ENCODE assay signal across 10 mouse cellular contexts in genomic region chr4:86651686-86652384, GRCm38 (mm10). TPM values are rescaled to one million over a fixed set of nuclear protein-coding genes. Genes with fewer than 3 reads are reported as not detected.
DNase-seq lines count a peak whose midpoint lies in the region; ATAC-seq and TF ChIP-seq lines count a peak whose summit lies in the region.
"Had no signal": no experiment of that assay in that cellular context is flagged by ENCODE, and none has a peak within 500 bp of the region (broad histone marks: within the 10 kb centered on the region; RNA-seq: fewer than 3 reads in every experiment).

No protein-coding gene starts in this region.

- H3K27ac ChIP-seq in neural tube, embryonic 15.5 days (replicated peaks): no peak overlapping the region
- H3K27ac ChIP-seq: embryonic facial prominence, embryonic 13.5 days; limb, embryonic 13.5 days had no signal

- H3K9ac ChIP-seq in neural tube, embryonic 15.5 days (replicated peaks): no peak overlapping the region
- H3K9ac ChIP-seq: embryonic facial prominence, embryonic 13.5 days; limb, embryonic 13.5 days had no signal

- no peaks in the 10 kb centered on the region for H3K9me3 ChIP-seq in G1E (replicated peaks)
- H3K9me3 ChIP-seq in neural tube, embryonic 15.5 days (replicated peaks): no peaks in the 10 kb centered on the region
- H3K9me3 ChIP-seq: embryonic facial prominence, embryonic 13.5 days; limb, embryonic 13.5 days had no signal

- peak; percentile 45; the same call in 1 of the 2 replicates for TF ChIP-seq CTCF in G1E (IDR thresholded peaks at IDR 0.05; ENCODE audit: low read depth, low read length)

- H3K4me3 ChIP-seq in G1E (ENCODE audit: low read depth, low read length): no peak overlapping the region
- H3K4me3 ChIP-seq in neural tube, embryonic 15.5 days (replicated peaks): no peak overlapping the region
- H3K4me3 ChIP-seq: embryonic facial prominence, embryonic 13.5 days; limb, embryonic 13.5 days had no signal

- no peak overlapping the region for H3K4me2 ChIP-seq in neural tube, embryonic 15.5 days
- H3K4me2 ChIP-seq: embryonic facial prominence, embryonic 13.5 days; limb, embryonic 13.5 days had no signal

- WGBS in neural tube, embryonic 15.5 days: 70% methylated on average over 10 of the region's 10 CpGs

- peak; percentile 9 for DNase-seq in kidney, postnatal 14 days
- DNase-seq in kidney, postnatal 10 days: no peak
- no peak for DNase-seq in G1E (ENCODE audit: low spot score)
- peak; percentile 57 to 63 for DNase-seq in cerebellum, postnatal 25 days
- DNase-seq in left cerebral cortex, adult 11 months (ENCODE audit: low spot score): no peak
- DNase-seq in right cerebral cortex, postnatal 4 days: no peak

- no peaks in the 10 kb centered on the region for H3K27me3 ChIP-seq in G1E (ENCODE audit: insufficient read depth, low read length)
- H3K27me3 ChIP-seq in neural tube, embryonic 15.5 days (replicated peaks): no peaks in the 10 kb centered on the region
- H3K27me3 ChIP-seq: embryonic facial prominence, embryonic 13.5 days; limb, embryonic 13.5 days had no signal

- ATAC-seq in G1E (ENCODE audit: extremely low read depth, insufficient number of reproducible peaks, low FRiP score, poor library complexity, severe bottlenecking): no peak
- ATAC-seq in monocyte, adult 5-6 weeks (replicated peaks; ENCODE audit: insufficient number of reproducible peaks, low FRiP score, low TSS enrichment, poor library complexity, severe bottlenecking): peak; percentile 24; the same call in 1 of the 2 replicates
- no peak for ATAC-seq in neural tube, embryonic 15.5 days (ENCODE audit: low FRiP score)

- H3K4me1 ChIP-seq in G1E (ENCODE audit: insufficient read depth, low read depth, low read length): peaks cover 9% of the 10 kb centered on the region
- H3K4me1 ChIP-seq in neural tube, embryonic 15.5 days: no peaks in the 10 kb centered on the region
- H3K4me1 ChIP-seq: embryonic facial prominence, embryonic 13.5 days; limb, embryonic 13.5 days had no signal

- peaks cover 37% of the 10 kb centered on the region for H3K36me3 ChIP-seq in G1E (replicated peaks)
- peaks cover 10% of the 10 kb centered on the region; the same call in 1 of the 2 replicates for H3K36me3 ChIP-seq in neural tube, embryonic 15.5 days

RNA-seq across cellular contexts. Expression of gene Plin2, which starts 18.0 kb away (rescaled TPM):
- total RNA-seq in G1E (2014; fragmentation: Nextera tagmentation) (176 and 184 TPM in 2 replicates), G1E (2017) (447 and 476 TPM in 2 replicates)
- 15.7 and 21.9 TPM in 2 replicates for polyA plus RNA-seq in G1E (2012)
- total RNA-seq in monocyte, adult 5-6 weeks (2017): 312 to 507 TPM (median 480 TPM) in 3 replicates
- polyA plus RNA-seq in neural tube, embryonic 15.5 days (2015; fragmentation: Nextera tagmentation; extraction: Ambion mirVana): 40.0 and 53.9 TPM in 2 replicates

RNA-seq across cellular contexts. Expression of gene Haus6, which starts 40.0 kb away (rescaled TPM):
- total RNA-seq in G1E (2014; fragmentation: Nextera tagmentation): 46.7 and 52.7 TPM in 2 replicates
- 36.6 and 42.9 TPM in 2 replicates for total RNA-seq in G1E (2017)
- 35.2 and 37.2 TPM in 2 replicates for polyA plus RNA-seq in G1E (2012)
- total RNA-seq in monocyte, adult 5-6 weeks (2017): 13.3 to 23.0 TPM (median 16.0 TPM) in 3 replicates
- polyA plus RNA-seq in neural tube, embryonic 15.5 days (2015; fragmentation: Nextera tagmentation; extraction: Ambion mirVana): 5.9 and 8.5 TPM in 2 replicates

Comparison
In these comparisons a context has a peak if more than half of its experiments do, and no peak if none do; other contexts are left out.
1. DNase-seq: peak in kidney, postnatal 14 days (single experiment) and cerebellum, postnatal 25 days (2 of 2); none in kidney, postnatal 10 days (single experiment), G1E (single experiment), left cerebral cortex, adult 11 months (single experiment) and right cerebral cortex, postnatal 4 days (single experiment).